Mouse (Mus musculus) MEL (cell line): ENCODE results near the gene Prickle1. TPM values are rescaled to one million over a fixed set of nuclear protein-coding genes. Genes with fewer than 3 reads are reported as not detected.

ENCODE experiments used
- DNase-seq: peaks from one replicate; pipeline ENCODE4 v3.0.0; 2011; ENCODE audit warnings: low read depth, low spot score
- H3K27ac ChIP-seq: 2 replicates; pipeline ENCODE4 v1.5.1; 2012; ENCODE audit warnings: low read depth, mild to moderate bottlenecking, control low read depth, low read length, moderate library complexity; ENCODE audit not compliant: control insufficient read depth
- H3K27me3 ChIP-seq, 2 experiments: fragments of 150-350 bp in 1 of 2; sonication (generic) in 1 of 2; 2 replicates each; pipeline ENCODE4 v1.6.1; 2012; ENCODE audit warnings: low read length in 2 of 2, mild to moderate bottlenecking in 2 of 2, improper control_type of control experiment in 1 of 2, moderate library complexity in 1 of 2; ENCODE audit not compliant: insufficient read depth in 2 of 2, control insufficient read depth in 1 of 2
- H3K36me3 ChIP-seq, 2 experiments: 2 replicates each; pipeline ENCODE4 v1.6.1; 2012 to 2014; ENCODE audit warnings: low read length in 2 of 2, improper control_type of control experiment in 1 of 2, inconsistent platforms in 1 of 2, mild to moderate bottlenecking in 1 of 2; ENCODE audit not compliant: insufficient read depth in 2 of 2, control insufficient read depth in 1 of 2
- H3K4me1 ChIP-seq, 2 experiments: fragments of 150-350 bp in 1 of 2; sonication (generic) in 1 of 2; 2 replicates each; pipeline ENCODE4 v1.6.1; 2012; ENCODE audit warnings: low read length in 2 of 2, improper control_type of control experiment in 1 of 2, mild to moderate bottlenecking in 1 of 2; ENCODE audit not compliant: insufficient read depth in 2 of 2, control insufficient read depth in 1 of 2
- H3K4me3 ChIP-seq, 2 experiments: fragments of 150-350 bp in 1 of 2; sonication (generic) in 1 of 2; 2 replicates each; pipeline ENCODE4 v1.5.1; 2012; ENCODE audit warnings: low read depth in 2 of 2, low read length in 2 of 2, mild to moderate bottlenecking in 2 of 2, moderate library complexity in 2 of 2, control low read depth in 1 of 2, improper control_type of control experiment in 1 of 2; ENCODE audit not compliant: control insufficient read depth in 1 of 2, insufficient read depth in 1 of 2
- H3K79me2 ChIP-seq: 2 replicates; pipeline ENCODE4 v1.6.1; 2012; ENCODE audit warnings: mild to moderate bottlenecking, low read length, moderate library complexity; ENCODE audit not compliant: control insufficient read depth, poor library complexity, insufficient read depth
- H3K9ac ChIP-seq: 2 replicates; pipeline ENCODE4 v1.6.1; 2012; ENCODE audit warnings: low read depth, mild to moderate bottlenecking, control low read depth, low read length, moderate library complexity; ENCODE audit not compliant: control insufficient read depth, poor library complexity, severe bottlenecking
- H3K9me3 ChIP-seq: fragments of 150-350 bp; sonication (generic); replicated peaks from 2 replicates; pipeline ENCODE4 v1.6.1; 2012; ENCODE audit warnings: mild to moderate bottlenecking, low read length, improper control_type of control experiment, moderate library complexity; ENCODE audit not compliant: insufficient read depth
- BHLHE40 ChIP-seq: IDR thresholded peaks from 2 replicates; pipeline ENCODE4 v1.6.1; 2012; ENCODE audit warnings: low read depth, mild to moderate bottlenecking, inconsistent platforms, low read length, improper control_type of control experiment, borderline replicate concordance
- CHD1 ChIP-seq: IDR thresholded peaks from 2 replicates; pipeline ENCODE4 v1.6.1; 2012; ENCODE audit warnings: low read depth, mild to moderate bottlenecking, inconsistent platforms, low read length, improper control_type of control experiment
- CHD2 ChIP-seq: IDR thresholded peaks from 2 replicates; pipeline ENCODE4 v1.6.1; 2011; ENCODE audit warnings: low read length, improper control_type of control experiment
- CTCF ChIP-seq, 3 experiments: IDR thresholded peaks in 2 of 3; conservative IDR thresholded peaks in 1 of 3; 2 replicates each; pipeline ENCODE4 v1.5.1; 2011 to 2012; ENCODE audit warnings: low read length in 3 of 3, low read depth in 2 of 3, mild to moderate bottlenecking in 2 of 3, improper control_type of control experiment in 1 of 3, inconsistent platforms in 1 of 3, mixed read lengths in 1 of 3, moderate library complexity in 1 of 3; ENCODE audit not compliant: control insufficient read depth in 1 of 3, insufficient read depth in 1 of 3, poor library complexity in 1 of 3, severe bottlenecking in 1 of 3
- ELF1 ChIP-seq: IDR thresholded peaks from 2 replicates; pipeline ENCODE4 v1.6.1; 2014; ENCODE audit warnings: low read depth, mild to moderate bottlenecking, inconsistent platforms, low read length, improper control_type of control experiment, moderate library complexity
- GABPA ChIP-seq: IDR thresholded peaks from 2 replicates; pipeline ENCODE4 v1.6.1; 2012; ENCODE audit warnings: low read depth, mild to moderate bottlenecking, inconsistent platforms, low read length, improper control_type of control experiment, moderate library complexity
- GATA1 ChIP-seq: IDR thresholded peaks from 2 replicates; pipeline ENCODE4 v1.6.1; 2011; ENCODE audit warnings: low read depth, low read length, improper control_type of control experiment
- HCFC1 ChIP-seq: IDR thresholded peaks from 2 replicates; pipeline ENCODE4 v1.6.1; 2012; ENCODE audit warnings: low read depth, mild to moderate bottlenecking, inconsistent platforms, low read length, improper control_type of control experiment, moderate library complexity
- KAT2A ChIP-seq: conservative IDR thresholded peaks from 2 replicates; pipeline ENCODE4 v1.6.1; 2012; ENCODE audit warnings: low read depth, low read length, improper control_type of control experiment, inconsistent platforms
- MAFK ChIP-seq: IDR thresholded peaks from 2 replicates; pipeline ENCODE4 v1.6.1; 2011; ENCODE audit warnings: low read depth, mild to moderate bottlenecking, low read length, improper control_type of control experiment, borderline replicate concordance
- MEF2A ChIP-seq: IDR thresholded peaks from 2 replicates; pipeline ENCODE4 v1.6.1; 2014; ENCODE audit warnings: low read depth, mild to moderate bottlenecking, inconsistent platforms, low read length, improper control_type of control experiment; ENCODE audit not compliant: poor library complexity, insufficient replicate concordance, severe bottlenecking; ENCODE audit errors: extremely low read depth
- MXI1 ChIP-seq: IDR thresholded peaks from 2 replicates; pipeline ENCODE4 v1.6.1; 2011; ENCODE audit warnings: mild to moderate bottlenecking, low read depth, low read length, improper control_type of control experiment
- NELFE ChIP-seq: IDR thresholded peaks from 2 replicates; pipeline ENCODE4 v1.6.1; 2011; ENCODE audit warnings: low read depth, low read length, improper control_type of control experiment
- POLR2A ChIP-seq, 2 experiments: IDR thresholded peaks; 2 replicates each; pipeline ENCODE4 v1.6.1; 2011 to 2012; ENCODE audit warnings: low read length in 2 of 2, mild to moderate bottlenecking in 2 of 2, control low read depth in 1 of 2, improper control_type of control experiment in 1 of 2, low read depth in 1 of 2, moderate library complexity in 1 of 2; ENCODE audit not compliant: control insufficient read depth in 1 of 2, insufficient read depth in 1 of 2, poor library complexity in 1 of 2
- POLR2AphosphoS5 ChIP-seq: IDR thresholded peaks from 2 replicates; pipeline ENCODE4 v1.6.1; 2012; ENCODE audit warnings: low read depth, borderline replicate concordance, mild to moderate bottlenecking, inconsistent platforms, low read length, moderate library complexity, mixed read lengths
- RAD21 ChIP-seq: IDR thresholded peaks from 2 replicates; pipeline ENCODE4 v1.6.1; 2011; ENCODE audit warnings: mild to moderate bottlenecking, low read depth, low read length, improper control_type of control experiment
- SMC3 ChIP-seq: IDR thresholded peaks from 2 replicates; pipeline ENCODE4 v1.6.1; 2011; ENCODE audit warnings: low read depth, low read length, improper control_type of control experiment
- TBP ChIP-seq: IDR thresholded peaks from 2 replicates; pipeline ENCODE4 v1.8.0; 2011; ENCODE audit warnings: low read depth, low read length, improper control_type of control experiment
- USF1 ChIP-seq: IDR thresholded peaks from 2 replicates; pipeline ENCODE4 v1.6.1; 2014; ENCODE audit warnings: low read depth, mild to moderate bottlenecking, inconsistent platforms, low read length, improper control_type of control experiment, moderate library complexity
- ZC3H11A ChIP-seq: IDR thresholded peaks from 2 replicates; pipeline ENCODE4 v1.6.1; 2012; ENCODE audit warnings: low read depth, mild to moderate bottlenecking, inconsistent platforms, low read length, improper control_type of control experiment
- ZKSCAN1 ChIP-seq: IDR thresholded peaks from 2 replicates; pipeline ENCODE4 v1.6.1; 2012; ENCODE audit warnings: low read depth, mild to moderate bottlenecking, inconsistent platforms, low read length, improper control_type of control experiment, moderate library complexity
- ZNF384 ChIP-seq: IDR thresholded peaks from 2 replicates; pipeline ENCODE4 v1.6.1; 2012; ENCODE audit warnings: low read depth, mild to moderate bottlenecking, inconsistent platforms, low read length, improper control_type of control experiment
- polyA plus RNA-seq, 2 experiments: library from polyadenylated mRNA; stranded (reverse) in 1 of 2; unstranded in 1 of 2; fragments of >175 nt in 1 of 2; fragments of >200 nt in 1 of 2; gene quantifications; 2 replicates each; pipeline versions ENCODE4 v1.2.1 to v1.2.4; 2012; ENCODE audit warnings: low replicate concordance in 2 of 2, low read depth in 1 of 2; ENCODE audit not compliant: insufficient read length in 2 of 2, insufficient read depth in 1 of 2, missing spikeins in 1 of 2
- total RNA-seq: library from RNA; depleted of rRNA; stranded (reverse); fragments of 300-350 nt; gene quantifications from 2 replicates; pipeline ENCODE4 v1.2.3, GENCODE M21; 2012

The Prickle1 gene
- total and polyA plus RNA-seq, 3 experiments: 0.08 TPM; not detected in 2

- Histone ChIP-seq H3K27ac (no peak overlapping the region), H3K4me1 (no peaks in the 10 kb centered on the region; a peak in 1 of 4 replicates), H3K4me3 (no peak overlapping the region), H3K79me2 (no peaks in the 10 kb centered on the region), H3K36me3 (peaks cover 0 to 18% of the 10 kb centered on the region in 2 experiments; a peak in 2 of 4 replicates), H3K9me3 (no peaks in the 10 kb centered on the region), H3K9ac (no peak overlapping the region), H3K27me3 (no peaks in the 10 kb centered on the region)
- TF ChIP-seq USF1 (no peak), CHD1 (no peak), NELFE (no peak), ZNF384 (no peak), GABPA (no peak), CTCF (IDR thresholded peaks at IDR 0.05 in 2 of 3, conservative IDR thresholded peaks at IDR 0.05 in 1 of 3; ENCODE audit: control insufficient read depth in 1 of 3, insufficient read depth in 1 of 3, low read depth in 2 of 3, low read length in 3 of 3, poor library complexity in 1 of 3, severe bottlenecking in 1 of 3) (no peak), HCFC1 (no peak), SMC3 (no peak), MXI1 (no peak), ELF1 (no peak), BHLHE40 (no peak), ZC3H11A (no peak), KAT2A (no peak), GATA1 (no peak), CHD2 (no peak), MEF2A (no peak), TBP (no peak), POLR2A (IDR thresholded peaks at IDR 0.05; ENCODE audit: control insufficient read depth in 1 of 2, insufficient read depth in 1 of 2, low read depth in 1 of 2, low read length in 2 of 2, poor library complexity in 1 of 2) (no peak), ZKSCAN1 (no peak), MAFK (no peak)
- no peak for DNase-seq
Measured at GRCm38 (mm10) chr15:93459422-93459821, 136.3 kb downstream of the Prickle1 start.

- TF ChIP-seq ZKSCAN1: no peak
- no peak for TF ChIP-seq POLR2AphosphoS5
- 0 out of 2 replicates have a peak, but pooled peaks have one; percentile 12 for TF ChIP-seq ZNF384
- TF ChIP-seq SMC3: peak; percentile 23; the same call in 1 of the 2 replicates
- no peak for TF ChIP-seq MXI1
- peak in 2 of 3 experiments; percentile 19 to 48; a peak in 3 of 6 replicates for TF ChIP-seq CTCF (IDR thresholded peaks at IDR 0.05 in 2 of 3, conservative IDR thresholded peaks at IDR 0.05 in 1 of 3; ENCODE audit: control insufficient read depth in 1 of 3, insufficient read depth in 1 of 3, low read depth in 2 of 3, low read length in 3 of 3, poor library complexity in 1 of 3, severe bottlenecking in 1 of 3)
- peak; percentile 14; the same call in 1 of the 2 replicates for TF ChIP-seq RAD21
- no peak for TF ChIP-seq ELF1
- no peak for TF ChIP-seq CHD1
- TF ChIP-seq, all 39 proteins: peak for 4
- no peak overlapping the region for H3K27ac ChIP-seq
- H3K9me3 ChIP-seq: no peaks in the 10 kb centered on the region
- no peaks in the 10 kb centered on the region for H3K4me1 ChIP-seq
- no peak overlapping the region for H3K4me3 ChIP-seq
- no peaks in the 10 kb centered on the region for H3K79me2 ChIP-seq
- peak; percentile 17 for DNase-seq
- peaks cover 0 to 14% of the 10 kb centered on the region in 2 experiments; a peak in 2 of 4 replicates for H3K36me3 ChIP-seq
- no peak overlapping the region for H3K9ac ChIP-seq
- no peaks in the 10 kb centered on the region for H3K27me3 ChIP-seq
Measured at GRCm38 (mm10) chr15:93456005-93456404, 139.7 kb downstream of the Prickle1 start.
